Mouse (Mus musculus) limb, embryonic 11.5 days (tissue): ENCODE measurements around the gene Dlg2. TPM values are rescaled to one million over a fixed set of nuclear protein-coding genes. Genes with fewer than 3 reads are reported as not detected.

Source experiments
- ATAC-seq: fragments of 200-750 bp; cut with Nextera tagmentation; 2 replicates; pipeline ENCODE4 v1.8.0; 2017; ENCODE audit warnings: low read depth; ENCODE audit not compliant: insufficient number of reproducible peaks, low FRiP score, low TSS enrichment
- DNase-seq: peaks from one replicate; pipeline ENCODE4 v3.0.0-alpha.2; 2015; ENCODE audit warnings: low spot score
- H3K27ac ChIP-seq: fragments of 300-500 bp; sonication (generic); replicated peaks from 2 replicates; pipeline ENCODE4 v1.5.1; 2014; ENCODE audit warnings: low read depth, mild to moderate bottlenecking, low read length
- H3K27me3 ChIP-seq: fragments of 300-500 bp; sonication (generic); 2 replicates; pipeline ENCODE4 v1.6.1; 2014; ENCODE audit warnings: mild to moderate bottlenecking, low read length, mixed read lengths; ENCODE audit not compliant: control insufficient read depth, insufficient read depth
- H3K36me3 ChIP-seq: fragments of 300-500 bp; sonication (generic); 2 replicates; pipeline ENCODE4 v1.6.1; 2014; ENCODE audit warnings: mild to moderate bottlenecking, low read length, moderate library complexity, mixed read lengths; ENCODE audit not compliant: control insufficient read depth, insufficient read depth
- H3K4me1 ChIP-seq: fragments of 300-500 bp; sonication (generic); 2 replicates; pipeline ENCODE4 v1.6.1; 2014; ENCODE audit warnings: low read length, mixed read lengths; ENCODE audit not compliant: control insufficient read depth, insufficient read depth
- H3K4me2 ChIP-seq: fragments of 300-500 bp; sonication (generic); 2 replicates; pipeline ENCODE4 v1.6.1; 2014; ENCODE audit warnings: low read depth, mild to moderate bottlenecking, moderate library complexity; ENCODE audit not compliant: severe bottlenecking
- H3K4me3 ChIP-seq: fragments of 300-500 bp; sonication (generic); 2 replicates; pipeline ENCODE4 v1.5.1; 2014; ENCODE audit warnings: low read depth, low read length
- H3K9ac ChIP-seq: fragments of 300-500 bp; sonication (generic); 2 replicates; pipeline ENCODE4 v1.6.1; 2014; ENCODE audit warnings: mild to moderate bottlenecking, low read length
- H3K9me3 ChIP-seq: fragments of 300-500 bp; sonication (generic); 2 replicates; pipeline ENCODE4 v1.6.1; 2016; ENCODE audit warnings: low read length; ENCODE audit not compliant: control insufficient read depth
- WGBS: fragments of 180-500 bp; shearing (Covaris S2); extraction: QIAGEN DNeasy Blood & Tissue Kit; methylation state at CpG from one replicate; pipeline ENCODE4 v1.1.7; 2014; 5-methylcytosine and 5-hydroxymethylcytosine counted together
- polyA plus RNA-seq: library from polyadenylated mRNA; unstranded; fragments of >200 nt; fragmentation: Nextera tagmentation; extraction: Ambion mirVana; gene quantifications from 2 replicates; pipeline ENCODE4 v1.2.1, GENCODE M21; 2014

Gene Dlg2
- polyA plus RNA-seq, 1 experiment from 2014 or later: 1.3 TPM

- no peaks in the 10 kb centered on the region for H3K27me3 ChIP-seq
- H3K27ac ChIP-seq: no peak overlapping the region
- no peak overlapping the region for H3K4me2 ChIP-seq
- no peaks in the 10 kb centered on the region for H3K36me3 ChIP-seq
- H3K9me3 ChIP-seq: no peaks in the 10 kb centered on the region
- no peak overlapping the region for H3K4me3 ChIP-seq
- H3K9ac ChIP-seq: no peak overlapping the region
- 75% methylated on average over 3 of the region's 3 CpGs for WGBS
- no peaks in the 10 kb centered on the region for H3K4me1 ChIP-seq
- DNase-seq (no peak), ATAC-seq (no peak)
Measured at GRCm38 (mm10) chr7:91493234-91493633, 1016.8 kb downstream of the Dlg2 start.

DNA sequence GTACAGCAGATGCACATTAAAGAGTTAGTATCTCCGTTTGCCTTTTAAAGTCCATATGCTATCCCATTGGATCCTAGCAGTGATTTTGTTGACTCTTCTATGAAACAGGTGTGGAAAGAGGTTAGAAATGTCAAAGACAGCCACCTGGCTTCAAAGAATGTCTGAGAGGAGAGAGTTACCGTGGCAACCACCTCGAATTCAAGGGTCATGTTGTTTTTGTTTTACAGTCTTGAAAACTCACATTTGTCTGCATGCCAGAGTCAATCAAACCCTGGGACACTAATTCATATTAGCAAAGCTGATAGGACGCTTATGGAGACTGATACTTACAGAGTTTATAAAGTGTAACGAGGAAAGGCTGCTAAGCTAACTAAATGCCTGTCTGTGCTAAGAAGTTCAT lies 1019.1 kb downstream of the Dlg2 start:
- Histone ChIP-seq H3K27me3 (no peaks in the 10 kb centered on the region), H3K4me3 (no peak overlapping the region), H3K9ac (no peak overlapping the region), H3K27ac (no peak overlapping the region), H3K4me1 (no peaks in the 10 kb centered on the region), H3K4me2 (no peak overlapping the region), H3K36me3 (no peaks in the 10 kb centered on the region), H3K9me3 (no peaks in the 10 kb centered on the region)
- no peak for ATAC-seq
- no peak for DNase-seq
- 73% methylated on average over 5 of the region's 5 CpGs for WGBS

DNA sequence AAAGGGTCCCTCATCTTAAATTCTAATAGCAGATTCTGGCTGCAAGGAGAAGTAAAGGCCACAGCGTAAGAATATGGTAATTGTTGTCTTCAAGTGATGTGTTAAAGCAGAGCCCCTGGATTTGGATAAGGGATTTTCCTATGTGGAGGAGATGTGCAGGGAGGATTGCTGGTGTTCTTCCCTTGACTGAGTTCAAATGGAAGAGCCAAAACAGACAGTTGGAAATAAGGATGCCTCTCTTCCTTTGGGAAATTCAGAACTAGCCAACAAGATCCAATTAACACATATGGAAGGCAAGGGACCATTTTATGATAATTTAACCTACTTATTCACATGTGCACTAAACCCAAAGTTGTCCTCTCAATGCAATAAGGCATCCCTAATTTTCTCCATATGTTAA lies 1034.6 kb downstream of the Dlg2 start:
- Histone ChIP-seq H3K9ac (no peak overlapping the region), H3K27ac (no peak overlapping the region), H3K27me3 (no peaks in the 10 kb centered on the region), H3K9me3 (no peaks in the 10 kb centered on the region), H3K4me1 (no peaks in the 10 kb centered on the region), H3K4me3 (no peak overlapping the region), H3K36me3 (no peaks in the 10 kb centered on the region), H3K4me2 (no peak overlapping the region)
- no peak for DNase-seq
- 76% methylated on average over 1 of the region's 1 CpGs for WGBS
- no peak for ATAC-seq

DNA sequence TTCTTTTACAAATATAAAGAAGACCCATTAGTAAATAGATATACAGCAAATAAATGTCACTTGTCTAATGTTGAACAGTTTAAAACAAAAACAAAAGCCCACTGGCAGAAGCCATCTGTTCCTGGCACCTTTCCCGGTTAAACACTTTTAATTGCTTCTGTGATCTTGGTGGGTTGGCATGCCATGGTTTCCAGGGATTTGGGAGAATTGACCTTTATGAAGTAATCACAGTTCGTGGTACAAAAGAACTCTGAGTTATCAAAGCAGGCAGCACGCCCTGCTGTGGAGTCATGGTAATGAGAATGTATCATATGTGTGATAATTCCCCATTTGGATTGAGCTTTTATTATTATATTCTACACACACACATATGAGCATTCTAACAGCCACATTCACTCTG lies 1038.0 kb downstream of the Dlg2 start:
- 80% methylated on average over 3 of the region's 3 CpGs for WGBS
- Histone ChIP-seq H3K36me3 (no peaks in the 10 kb centered on the region), H3K9ac (no peak overlapping the region), H3K9me3 (no peaks in the 10 kb centered on the region), H3K4me3 (no peak overlapping the region), H3K27me3 (no peaks in the 10 kb centered on the region), H3K4me1 (no peaks in the 10 kb centered on the region), H3K27ac (no peak overlapping the region), H3K4me2 (no peak overlapping the region)
- no peak for DNase-seq
- no peak for ATAC-seq

DNA sequence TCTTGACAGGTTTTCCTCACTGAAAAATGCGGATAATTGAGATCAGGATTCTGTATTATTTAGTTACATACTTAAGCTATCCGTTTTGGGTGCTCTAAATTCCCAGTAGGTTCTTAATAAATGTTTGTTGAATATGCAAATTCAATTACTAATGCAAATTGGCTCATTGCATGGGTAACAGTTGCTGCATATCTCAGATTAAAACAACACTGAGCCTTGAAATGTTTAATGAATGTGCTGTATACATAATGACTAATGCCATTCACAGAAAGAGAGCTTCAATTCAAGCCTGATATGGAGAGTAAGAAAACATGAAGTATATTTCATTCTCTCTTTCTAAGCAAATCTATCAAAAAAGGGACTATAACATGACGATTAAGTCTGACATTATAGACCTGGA lies 1039.8 kb downstream of the Dlg2 start:
- 78% methylated on average over 3 of the region's 3 CpGs for WGBS

DNA sequence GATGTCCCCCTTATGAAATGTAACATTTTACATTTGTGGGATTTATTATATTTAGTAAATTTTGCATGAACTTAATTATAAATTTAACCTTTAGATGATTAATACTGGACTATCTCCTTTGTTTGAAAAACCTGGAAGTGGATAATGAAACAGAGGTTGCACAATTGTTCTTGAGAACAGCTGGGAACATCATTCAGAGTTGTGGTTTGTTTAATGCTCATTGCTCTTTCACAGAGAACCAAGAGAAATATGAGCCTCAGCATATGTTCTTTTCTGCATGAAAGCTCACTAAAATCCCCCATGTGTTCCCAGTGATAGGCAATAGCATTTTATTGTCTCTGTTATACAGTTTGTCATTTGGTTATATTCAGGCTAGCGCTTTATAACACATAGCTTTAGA lies 1049.4 kb downstream of the Dlg2 start:
- no peak for DNase-seq
- 97% methylated on average over 1 of the region's 1 CpGs for WGBS
- Histone ChIP-seq H3K9me3 (no peaks in the 10 kb centered on the region), H3K4me3 (no peak overlapping the region), H3K9ac (no peak overlapping the region), H3K4me2 (no peak overlapping the region), H3K4me1 (no peaks in the 10 kb centered on the region), H3K36me3 (no peaks in the 10 kb centered on the region), H3K27ac (no peak overlapping the region), H3K27me3 (no peaks in the 10 kb centered on the region)
- no peak for ATAC-seq

More for the DNA sequence above, 1039.8 kb downstream of the Dlg2 start:
- Histone ChIP-seq H3K4me1 (no peaks in the 10 kb centered on the region), H3K4me3 (no peak overlapping the region), H3K9me3 (no peaks in the 10 kb centered on the region), H3K36me3 (no peaks in the 10 kb centered on the region), H3K27me3 (no peaks in the 10 kb centered on the region), H3K27ac (no peak overlapping the region), H3K9ac (no peak overlapping the region), H3K4me2 (no peak overlapping the region)
- no peak for DNase-seq
- no peak for ATAC-seq

GRCm38 (mm10) chr7:91542597-91543285 lies 1066.3 kb downstream of the Dlg2 start:
- no peaks in the 10 kb centered on the region for H3K36me3 ChIP-seq
- ATAC-seq (no peak), DNase-seq (peak; percentile 41)
- H3K27ac ChIP-seq: no peak overlapping the region
- H3K9me3 ChIP-seq: no peaks in the 10 kb centered on the region
- H3K4me3 ChIP-seq: peak overlapping the region; percentile 21
- H3K4me2 ChIP-seq: peak overlapping the region; percentile 68
- WGBS: 3% methylated on average over 29 of the region's 29 CpGs
- no peak overlapping the region; the same call in 1 of the 2 replicates for H3K9ac ChIP-seq
- H3K4me1 ChIP-seq: no peaks in the 10 kb centered on the region
- H3K27me3 ChIP-seq: peaks cover 3% of the 10 kb centered on the region; the same call in 1 of the 2 replicates

GRCm38 (mm10) chr7:91543286-91543650 lies 1066.8 kb downstream of the Dlg2 start:
- Histone ChIP-seq H3K4me2 (peak overlapping the region; percentile 68), H3K4me1 (no peaks in the 10 kb centered on the region), H3K27ac (no peak overlapping the region), H3K27me3 (peaks cover 3% of the 10 kb centered on the region; the same call in 1 of the 2 replicates), H3K4me3 (no peak overlapping the region), H3K9me3 (no peaks in the 10 kb centered on the region), H3K9ac (no peak overlapping the region), H3K36me3 (no peaks in the 10 kb centered on the region)
- no peak for DNase-seq
- 51% methylated on average over 4 of the region's 4 CpGs for WGBS
- ATAC-seq: no peak

DNA sequence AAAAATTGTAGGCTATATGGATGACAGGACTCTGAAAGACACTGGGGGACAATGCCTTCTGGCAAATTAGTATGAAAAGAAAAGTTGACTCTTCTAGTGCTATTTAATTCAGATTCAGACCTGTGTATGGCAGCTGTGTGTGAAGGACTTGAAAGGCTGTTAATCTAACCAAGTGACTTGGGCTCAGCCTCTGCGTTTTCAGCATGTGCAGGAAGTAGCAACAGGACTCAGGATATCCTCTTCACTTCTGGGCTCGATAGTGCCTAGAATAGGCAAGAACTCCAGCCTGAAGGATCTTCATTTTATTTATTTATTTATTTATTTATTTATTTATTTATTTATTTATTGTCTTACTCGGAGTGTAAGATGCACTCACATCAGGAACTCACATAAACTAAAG lies 1068.1 kb downstream of the Dlg2 start:
- Histone ChIP-seq H3K27me3 (peaks cover 3% of the 10 kb centered on the region; the same call in 1 of the 2 replicates), H3K4me2 (no peak overlapping the region), H3K9ac (no peak overlapping the region), H3K27ac (no peak overlapping the region), H3K4me3 (no peak overlapping the region), H3K36me3 (no peaks in the 10 kb centered on the region), H3K4me1 (no peaks in the 10 kb centered on the region), H3K9me3 (no peaks in the 10 kb centered on the region)
- WGBS: 74% methylated on average over 3 of the region's 3 CpGs
- ATAC-seq (no peak), DNase-seq (no peak)
